Mouse (Mus musculus): ENCODE measurements around the gene Exoc3.

Exoc3 gene

GRCm38 (mm10) chr13:74208317-74208985 lies at the start of gene Exoc3:
Gene Exoc3, minus strand, starts transcription at chr13:74208732.
- DNase-seq: peak; percentile 91 to 92

- DNase-seq: no peak
These were observed 38.0 kb upstream of the Exoc3 start for GRCm38 (mm10) chr13:74246494-74246893.

GRCm38 (mm10) chr13:74245899-74246231 lies 37.3 kb upstream of the Exoc3 start:
- DNase-seq: no peak

DNA sequence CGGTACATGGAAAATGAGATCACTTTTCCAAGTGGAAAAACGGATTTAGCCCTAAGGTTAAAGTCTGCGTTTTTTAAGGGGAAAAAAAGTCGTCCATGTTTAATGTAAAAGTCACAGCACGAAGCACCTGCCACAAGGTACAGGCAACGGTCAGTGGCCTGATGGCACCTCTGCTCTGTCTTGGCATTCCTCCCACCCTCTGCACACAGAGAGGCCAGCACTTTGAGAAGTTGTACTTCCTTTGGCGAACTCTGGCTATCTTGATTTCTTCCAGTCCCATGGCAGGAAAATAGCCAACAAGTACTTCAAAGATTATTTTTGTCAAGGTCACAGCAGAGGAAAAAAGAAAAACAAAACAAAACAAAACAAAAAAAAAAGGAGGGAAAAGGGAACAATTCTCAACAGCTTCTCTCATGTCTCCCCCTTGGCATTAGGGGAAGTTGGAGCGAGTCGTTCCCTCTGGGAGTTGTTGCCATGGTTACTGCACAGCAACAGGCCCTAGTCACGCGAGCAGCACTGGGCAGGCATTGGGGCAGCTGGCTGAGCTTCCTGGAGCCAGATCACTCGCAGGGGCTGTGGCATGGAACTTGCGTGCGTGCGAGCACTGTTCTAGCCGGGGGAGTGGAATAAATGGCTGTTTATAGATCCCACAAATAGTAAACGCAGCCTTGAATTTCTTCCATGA lies 36.8 kb upstream of the Exoc3 start:
- DNase-seq: peak; percentile 6

DNA sequence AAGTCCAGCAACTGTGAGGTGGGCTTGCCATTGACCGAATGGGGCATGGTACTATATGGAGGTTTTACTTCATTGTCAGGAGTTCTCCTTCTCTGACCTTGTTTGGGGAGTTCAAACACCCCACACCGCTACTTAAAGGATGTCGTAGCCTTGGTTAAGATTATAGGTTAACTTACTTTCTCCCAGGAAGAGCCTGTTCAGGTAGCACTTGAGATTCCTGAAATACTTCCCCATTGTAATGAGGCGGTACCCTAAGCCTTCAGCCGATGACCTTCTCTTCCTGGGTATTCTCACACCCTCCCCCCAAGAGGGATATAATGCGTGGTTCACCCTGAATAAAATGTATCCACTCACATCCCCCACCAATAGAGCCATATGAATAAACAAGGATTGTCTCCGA lies 29.0 kb upstream of the Exoc3 start:
- no peak for DNase-seq

- DNase-seq: no peak
These were observed 12.1 kb upstream of the Exoc3 start for GRCm38 (mm10) chr13:74220659-74221058.

DNA sequence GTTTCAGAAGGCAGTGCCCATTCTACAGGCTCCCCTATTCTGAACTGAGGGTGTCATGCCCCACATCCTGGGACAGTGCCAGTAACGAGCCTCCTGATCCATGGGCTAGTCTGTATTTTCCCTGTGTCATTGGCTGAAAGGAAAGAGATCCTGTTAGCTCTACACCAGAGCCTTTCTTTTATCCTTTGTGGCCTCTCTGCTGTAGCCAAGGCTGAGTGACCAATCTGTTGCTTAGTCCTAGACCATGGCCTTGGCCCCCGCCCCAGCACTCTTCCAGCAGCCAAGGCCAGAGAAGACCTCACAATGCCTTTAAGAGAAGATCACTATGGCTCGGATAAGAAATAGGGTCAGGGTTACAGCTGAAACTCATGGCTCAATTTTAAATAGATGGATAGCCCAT lies 9.9 kb upstream of the Exoc3 start:
- DNase-seq: no peak

DNA sequence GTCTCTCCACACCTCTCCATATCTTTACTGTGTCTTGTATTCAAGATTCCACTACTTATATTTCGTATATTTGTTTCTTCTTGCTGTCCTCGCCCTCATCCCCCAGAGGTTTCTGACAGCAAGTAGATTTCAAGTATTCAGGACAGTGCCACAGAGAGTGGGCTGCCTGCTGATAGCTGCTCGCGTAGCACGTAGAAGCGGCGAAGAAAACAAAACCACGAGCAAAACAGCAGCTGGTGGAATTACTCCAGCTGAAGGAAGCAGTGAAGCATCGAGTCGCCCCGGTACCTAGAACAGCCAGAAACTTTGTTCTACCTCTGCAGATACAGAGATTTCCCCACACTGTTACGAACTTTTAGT lies 434 bp upstream of the Exoc3 start:
- peak in 1 of 2 experiments; percentile 29 for DNase-seq

DNA sequence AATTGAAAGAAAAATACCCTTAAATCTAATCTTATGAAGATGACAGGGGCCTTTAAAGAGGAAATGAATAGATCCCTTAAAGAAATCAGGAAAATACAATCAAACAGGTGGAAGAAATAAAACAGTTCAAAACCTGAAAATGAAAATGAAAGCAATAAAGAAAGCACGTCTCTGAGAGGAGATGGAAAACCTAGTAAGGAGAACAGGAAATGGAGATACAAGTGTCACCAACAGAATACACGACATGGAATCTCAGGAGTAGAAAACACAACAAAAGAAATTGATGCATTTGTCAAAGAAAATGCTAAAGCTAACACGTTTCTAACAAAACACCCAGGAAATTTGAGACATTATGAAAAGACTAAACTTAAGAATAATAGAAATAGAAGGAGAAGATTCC lies 12.1 kb downstream of the Exoc3 start:
- no peak for DNase-seq

DNA sequence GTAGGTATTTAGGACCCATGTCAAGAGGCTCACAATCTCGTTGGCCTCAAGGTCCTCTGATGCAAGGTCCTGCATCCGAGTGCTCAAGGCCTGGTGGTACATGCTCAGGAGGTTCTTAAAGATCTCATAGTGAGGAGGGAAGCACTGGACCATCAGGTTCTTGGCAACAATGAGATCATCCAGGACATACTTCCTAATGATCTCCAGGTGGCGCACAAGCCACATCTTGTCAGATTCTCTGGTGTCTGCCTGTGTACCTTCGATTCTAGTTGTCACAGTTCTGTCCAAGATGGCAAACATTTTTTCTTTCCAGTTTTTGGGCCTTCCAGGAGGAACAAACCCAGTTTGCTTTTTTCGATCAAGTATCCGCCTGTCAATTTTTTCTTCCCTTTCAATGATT lies 15.9 kb downstream of the Exoc3 start:
- DNase-seq: no peak

DNA sequence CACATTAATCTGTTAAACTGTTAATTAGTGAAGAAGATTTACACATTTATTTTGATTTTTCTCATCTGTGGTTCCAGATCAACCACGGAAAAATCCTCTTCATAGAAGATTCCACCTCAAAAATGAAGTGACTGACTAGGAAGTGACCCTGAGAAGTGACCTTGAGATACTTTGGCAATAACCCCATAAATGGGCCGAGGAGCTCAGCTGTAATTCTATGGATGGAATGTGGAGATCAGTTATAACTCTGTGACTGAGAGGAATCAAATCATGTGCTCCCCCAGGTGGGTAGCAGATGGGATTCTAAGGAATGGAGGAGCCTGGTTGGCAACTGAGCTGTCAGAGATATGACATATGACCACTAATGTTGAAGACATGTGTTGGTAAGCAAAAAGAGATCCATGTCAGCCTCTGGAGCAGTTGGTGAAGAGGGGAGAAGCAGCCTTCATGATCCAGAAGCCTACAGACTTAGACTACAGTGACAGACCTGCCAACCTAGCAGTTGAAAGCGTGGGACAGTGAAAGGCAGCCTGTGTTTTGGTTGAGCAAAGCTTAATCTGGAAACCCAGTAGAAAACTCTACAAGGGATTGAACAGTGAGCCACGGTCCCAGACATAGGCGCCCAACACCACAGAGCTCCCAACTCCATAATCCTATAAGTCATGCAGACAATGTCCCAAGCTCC lies 25.4 kb downstream of the Exoc3 start:
- DNase-seq: no peak

- no peak for DNase-seq
These were observed 36.5 kb downstream of the Exoc3 start for GRCm38 (mm10) chr13:74172036-74172435.

DNA sequence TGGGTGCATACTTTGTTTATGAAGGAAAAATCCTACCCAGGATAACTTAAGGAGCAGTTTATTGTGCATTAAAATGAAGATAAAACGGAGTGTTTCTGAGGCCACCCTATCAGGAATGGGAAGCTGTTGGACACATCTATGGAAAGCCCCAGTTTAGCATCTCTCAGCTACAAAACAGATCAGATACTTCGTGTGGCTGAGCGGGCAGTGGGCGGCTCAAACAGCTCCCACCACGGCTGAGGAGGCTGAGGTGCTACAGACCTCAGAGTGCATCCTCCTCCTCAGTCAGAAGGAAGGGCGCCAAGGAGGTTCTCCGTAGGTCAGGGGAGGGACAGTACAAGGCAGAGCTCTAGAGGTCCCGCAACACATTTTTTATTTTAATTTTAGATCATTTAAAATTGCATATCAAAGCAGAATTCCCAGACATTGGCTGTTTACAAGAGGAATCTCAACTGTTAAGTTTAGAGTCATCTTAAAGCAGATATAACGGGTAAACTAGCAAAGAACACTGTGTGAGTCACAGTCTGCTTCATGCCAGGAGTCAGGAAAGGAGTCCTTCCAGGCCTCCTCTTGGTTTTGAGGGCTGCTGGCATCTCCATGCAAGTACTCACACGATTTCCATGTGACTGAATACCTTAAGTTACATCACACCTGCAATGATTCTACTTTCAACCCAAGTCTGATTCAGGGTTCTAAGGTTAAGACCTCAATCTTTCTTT lies 38.9 kb downstream of the Exoc3 start:
- no peak for DNase-seq

DNA sequence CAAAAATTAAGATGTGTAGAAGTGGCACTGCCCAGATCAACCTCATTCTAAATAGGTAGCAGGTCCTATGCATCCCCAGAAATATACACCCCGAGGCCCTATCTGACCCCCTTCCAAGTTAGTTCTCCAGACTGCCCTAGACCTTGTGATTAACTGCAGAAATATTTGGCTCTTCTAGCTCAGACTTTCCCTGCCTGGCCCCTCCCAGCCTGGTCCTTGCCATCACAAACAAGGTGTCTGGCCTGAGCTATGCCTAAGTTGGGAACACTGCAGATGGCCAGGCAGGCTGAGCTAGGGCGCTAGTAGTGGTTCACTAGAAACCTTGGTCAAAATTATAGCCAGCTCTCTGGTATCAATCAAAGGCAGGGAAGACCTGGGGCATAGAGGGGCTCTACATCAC lies 41.0 kb downstream of the Exoc3 start:
- DNase-seq: no peak

GRCm38 (mm10) chr13:74167057-74167413 lies 41.5 kb downstream of the Exoc3 start:
- no peak for DNase-seq

DNA sequence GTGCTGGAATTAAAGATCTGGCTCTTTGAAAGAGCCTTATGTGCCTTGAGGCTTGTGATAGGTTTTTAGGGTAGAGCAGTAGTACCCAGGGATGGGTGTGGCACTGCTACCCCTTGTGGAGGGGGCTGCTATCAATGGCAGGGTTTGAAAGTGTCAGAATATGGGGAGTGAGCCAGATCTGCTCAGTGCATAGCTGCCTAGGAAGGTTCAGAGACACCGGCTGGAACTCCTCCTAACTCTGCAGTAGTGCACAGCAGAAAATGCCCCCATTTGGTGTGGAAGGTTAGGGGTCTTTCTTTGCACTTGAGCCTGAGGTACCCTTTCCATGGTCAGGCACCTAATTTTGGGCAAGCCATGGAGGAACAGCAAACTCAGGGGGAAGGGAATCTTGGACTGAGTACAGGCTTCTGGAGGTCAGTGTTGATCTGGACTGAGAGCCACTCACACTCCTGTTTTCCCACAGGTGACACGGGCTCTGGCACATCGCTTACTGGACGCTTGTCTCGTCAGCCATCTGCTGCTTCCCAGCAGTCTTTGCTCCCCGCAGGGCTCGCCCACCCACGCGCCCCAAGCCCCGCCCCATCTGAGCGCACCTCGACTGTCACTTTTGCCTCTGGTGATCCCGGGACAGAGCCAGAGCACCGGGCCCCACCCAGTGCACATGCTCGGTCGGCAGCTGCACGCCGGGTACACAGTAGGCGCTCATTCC lies 42.0 kb downstream of the Exoc3 start:
- DNase-seq: peak; percentile 27 to 32

- DNase-seq: no peak
These were observed 61.2 kb downstream of the Exoc3 start for GRCm38 (mm10) chr13:74147327-74147726.

DNA sequence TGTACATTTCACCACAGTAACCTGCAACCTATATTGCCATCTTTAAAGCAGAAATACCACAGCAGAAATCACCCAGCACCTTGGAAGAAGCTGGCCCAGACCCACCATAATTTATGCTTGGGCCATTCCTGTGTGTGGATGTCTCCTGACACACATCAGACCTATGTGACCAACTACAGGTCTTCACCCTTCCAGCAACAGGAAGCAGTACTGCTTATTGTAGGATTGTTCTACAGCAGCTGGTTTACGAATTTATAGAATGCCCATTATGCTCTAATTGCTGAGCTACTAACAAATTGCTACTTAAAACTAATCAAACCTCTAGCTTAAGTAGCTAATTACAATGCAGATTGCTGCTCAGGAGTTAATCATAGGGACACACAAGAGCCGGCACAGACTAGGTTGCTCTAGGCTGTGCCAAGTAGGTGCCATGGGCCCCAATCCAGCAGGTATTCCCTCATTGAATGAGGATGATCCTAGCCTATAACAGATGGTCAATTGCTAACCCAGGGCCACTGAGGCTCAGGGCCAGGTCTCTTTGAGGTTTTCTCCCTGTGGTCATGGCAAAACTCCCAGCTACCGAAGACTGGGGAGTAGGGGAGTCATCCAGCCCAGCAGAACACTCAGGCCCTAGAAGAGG lies 62.4 kb downstream of the Exoc3 start:
- peak; percentile 68 to 69 for DNase-seq

GRCm38 (mm10) chr13:74144120-74144884 lies 64.2 kb downstream of the Exoc3 start:
- no peak for DNase-seq

- no peak for DNase-seq
These were observed 65.2 kb downstream of the Exoc3 start for GRCm38 (mm10) chr13:74143282-74143681.

DNA sequence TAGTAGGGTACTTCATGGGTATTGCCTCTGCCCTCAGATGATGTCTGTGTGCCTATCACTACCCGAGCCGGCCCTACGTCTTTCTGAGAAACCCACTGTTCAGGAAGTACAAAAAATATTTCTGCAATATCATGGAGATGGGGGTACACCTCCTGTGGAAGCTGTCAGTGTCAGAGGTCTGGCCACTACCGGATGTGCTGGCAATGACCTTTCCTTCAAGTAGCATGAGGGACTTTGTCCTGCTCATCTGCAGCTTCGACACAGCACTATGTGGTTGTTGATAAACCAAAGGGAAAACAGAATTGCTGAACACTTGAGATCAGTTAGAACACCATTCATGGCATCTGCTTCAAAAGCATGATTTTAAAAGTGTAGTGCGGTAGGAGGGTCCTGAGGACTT lies 67.7 kb downstream of the Exoc3 start:
- no peak for DNase-seq
